Mouse (Mus musculus) cerebral cortex, adult 2 months (tissue): ENCODE data around the gene Grin1.

Experiments used
- WGBS: fragments of 180-500 bp; shearing (Covaris S2); methylation state at CpG from one replicate; pipeline ENCODE4 v1.1.7; 2018; 5-methylcytosine and 5-hydroxymethylcytosine counted together

The Grin1 gene

GRCm38 (mm10) chr2:25257250-25257649 lies 61.7 kb downstream of the Grin1 start:
- 77% methylated on average over 5 of the region's 5 CpGs for WGBS

GRCm38 (mm10) chr2:25256443-25257109 lies 62.4 kb downstream of the Grin1 start:
- 39% methylated on average over 12 of the region's 12 CpGs for WGBS

- WGBS: under 1% methylated on average over 39 of the region's 39 CpGs
Observed at GRCm38 (mm10) chr2:25255284-25255779, 63.7 kb downstream of the Grin1 start, which contains the start of gene Tmem203. Gene Tmem203, plus strand, starts transcription at chr2:25255439.

DNA sequence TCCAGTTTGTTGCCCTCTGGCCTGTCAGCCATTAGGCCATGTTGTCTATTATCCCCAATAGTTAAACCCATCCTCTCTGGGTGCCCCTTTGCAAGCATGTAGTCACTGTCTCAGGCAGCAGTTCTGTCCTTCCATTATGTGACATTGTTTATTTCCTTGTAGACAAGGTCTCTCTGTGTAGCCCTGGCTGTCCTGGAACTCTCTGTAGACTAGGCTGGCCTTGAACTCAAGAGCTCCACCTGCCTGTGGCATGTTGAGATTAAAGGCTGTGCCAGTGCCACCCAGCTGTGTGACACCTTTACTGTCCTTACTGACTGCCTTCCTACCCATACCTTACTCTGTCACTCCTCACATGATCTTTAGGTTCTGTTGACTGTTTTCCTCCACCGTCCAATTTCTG lies 66.7 kb downstream of the Grin1 start:
- 89% methylated on average over 1 of the region's 1 CpGs for WGBS

GRCm38 (mm10) chr2:25246183-25247072 lies 72.6 kb downstream of the Grin1 start, which contains the start of gene AL732309.1:
Gene AL732309.1, minus strand, starts transcription at chr2:25246863.
- WGBS: 89% methylated on average over 10 of the region's 10 CpGs

GRCm38 (mm10) chr2:25244144-25244543 lies 74.8 kb downstream of the Grin1 start:
- WGBS: 86% methylated on average over 4 of the region's 4 CpGs

GRCm38 (mm10) chr2:25243342-25243741 lies 75.6 kb downstream of the Grin1 start:
- WGBS: 64% methylated on average over 8 of the region's 8 CpGs

GRCm38 (mm10) chr2:25242101-25242506 lies 76.9 kb downstream of the Grin1 start, which contains the start of the genes Rnf208 and Cysrt1:
Gene Rnf208, plus strand, starts transcription at chr2:25242255.
Gene Cysrt1, minus strand, starts transcription at chr2:25242452.
- WGBS: under 1% methylated on average over 48 of the region's 59 CpGs

DNA sequence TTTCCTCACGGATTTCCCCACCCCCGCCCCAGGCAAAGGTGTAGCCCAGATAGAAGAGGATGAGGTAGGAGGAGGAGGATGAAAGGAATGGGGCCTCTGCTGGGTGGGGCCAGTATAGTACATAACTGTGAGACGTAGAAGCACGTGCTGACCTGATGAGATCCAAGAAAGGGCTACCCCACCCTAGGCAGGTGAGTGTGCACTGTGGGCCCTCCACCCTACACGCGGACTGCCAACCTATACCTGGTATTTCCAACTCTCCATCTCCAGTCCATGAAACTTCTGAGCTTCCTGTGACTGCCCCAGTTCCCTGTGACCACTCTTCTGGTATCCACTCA lies 77.6 kb downstream of the Grin1 start:
- WGBS: 20% methylated on average over 6 of the region's 6 CpGs
